Mouse (Mus musculus): Measurements from ENCODE around the gene Ntf5. TPM values are rescaled to one million over a fixed set of nuclear protein-coding genes. Genes with fewer than 3 reads are reported as not detected.
A peak's percentile ranks its signal among the peaks of the same experiment; 100 is the strongest.
"Not testable (repeated sequence)": the region's sequence is repeated elsewhere in the genome, so short reads cannot be mapped to it uniquely, and the experiment has no call there.

Ntf5 gene
- polyA plus RNA-seq, 1 experiment from 2014 or later: 3.2 TPM

GRCm38 (mm10) chr7:45461326-45461725 is 47.8 kb downstream of the Ntf5 start:
- Histone ChIP-seq H3K9me3 (replicated peaks; ENCODE audit: control insufficient read depth, low read length) (no peaks in the 10 kb centered on the region), H3K4me2 (peak overlapping the region; percentile 71), H3K27ac (ENCODE audit: low read depth, low read length) (peak overlapping the region; percentile 93), H3K9ac (ENCODE audit: low read depth, low read length) (peak overlapping the region; percentile 70; the same call in 1 of the 2 replicates), H3K4me1 (ENCODE audit: control insufficient read depth, insufficient read depth, low read length) (peaks cover 36% of the 10 kb centered on the region), H3K36me3 (ENCODE audit: control insufficient read depth, insufficient read depth, low read length) (peaks cover 26% of the 10 kb centered on the region), H3K4me3 (ENCODE audit: low read depth, low read length) (no peak overlapping the region), H3K27me3 (ENCODE audit: control insufficient read depth, insufficient read depth, low read length) (no peaks in the 10 kb centered on the region)
- WGBS (ENCODE audit: insufficient replicate concordance): 62% methylated on average over 4 of the region's 5 CpGs
- no peak for ATAC-seq (replicated peaks; ENCODE audit: insufficient number of reproducible peaks, low FRiP score, low TSS enrichment)

DNA sequence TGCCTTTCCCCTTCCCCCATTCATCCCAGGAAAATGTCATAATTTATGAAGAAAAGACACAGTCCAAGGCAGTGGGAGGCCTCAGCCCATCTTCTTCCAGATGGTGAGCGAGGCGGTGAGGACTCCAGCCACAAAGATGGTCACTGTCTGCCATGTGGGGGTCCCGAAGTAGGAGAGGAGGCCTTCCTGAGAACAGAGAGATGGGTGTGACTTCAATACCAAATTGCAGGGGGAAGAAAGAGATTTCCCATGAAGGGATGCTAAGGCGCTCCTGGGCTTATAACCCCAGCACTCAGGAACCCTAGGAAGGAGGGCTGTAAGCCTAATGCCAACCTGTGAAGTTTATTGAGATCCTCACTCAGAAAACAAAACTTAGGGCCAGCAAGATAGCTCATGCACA is 48.3 kb downstream of the Ntf5 start:
- 0 out of 2 replicates have a peak overlapping the region, but pooled peaks have one; percentile 0 for H3K27ac ChIP-seq (ENCODE audit: low read depth, low read length)
- H3K9me3 ChIP-seq (replicated peaks; ENCODE audit: control insufficient read depth, low read length): no peaks in the 10 kb centered on the region
- H3K4me2 ChIP-seq: peak overlapping the region; percentile 20
- peaks cover 26% of the 10 kb centered on the region for H3K36me3 ChIP-seq (ENCODE audit: control insufficient read depth, insufficient read depth, low read length)
- no peak overlapping the region for H3K4me3 ChIP-seq (ENCODE audit: low read depth, low read length)
- H3K4me1 ChIP-seq (ENCODE audit: control insufficient read depth, insufficient read depth, low read length): peaks cover 34% of the 10 kb centered on the region
- 0 out of 2 replicates have a peak overlapping the region, but pooled peaks have one; percentile 12 for H3K9ac ChIP-seq (ENCODE audit: low read depth, low read length)
- no peak for ATAC-seq (replicated peaks; ENCODE audit: insufficient number of reproducible peaks, low FRiP score, low TSS enrichment)
- no peaks in the 10 kb centered on the region for H3K27me3 ChIP-seq (ENCODE audit: control insufficient read depth, insufficient read depth, low read length)
- WGBS (ENCODE audit: insufficient replicate concordance): 90% methylated on average over 4 of the region's 4 CpGs

- Histone ChIP-seq H3K4me2 (no peak overlapping the region), H3K4me3 (ENCODE audit: low read depth, low read length) (no peak overlapping the region), H3K9me3 (replicated peaks; ENCODE audit: control insufficient read depth, low read length) (no peaks in the 10 kb centered on the region), H3K4me1 (ENCODE audit: control insufficient read depth, insufficient read depth, low read length) (peaks cover 28% of the 10 kb centered on the region), H3K27me3 (ENCODE audit: control insufficient read depth, insufficient read depth, low read length) (no peaks in the 10 kb centered on the region), H3K9ac (ENCODE audit: low read depth, low read length) (no peak overlapping the region), H3K27ac (ENCODE audit: low read depth, low read length) (no peak overlapping the region), H3K36me3 (ENCODE audit: control insufficient read depth, insufficient read depth, low read length) (peaks cover 21% of the 10 kb centered on the region)
- 82% methylated on average over 4 of the region's 4 CpGs for WGBS (ENCODE audit: insufficient replicate concordance)
- no peak for ATAC-seq (replicated peaks; ENCODE audit: insufficient number of reproducible peaks, low FRiP score, low TSS enrichment)
Observed at GRCm38 (mm10) chr7:45462325-45462724, 48.8 kb downstream of the Ntf5 start.

DNA sequence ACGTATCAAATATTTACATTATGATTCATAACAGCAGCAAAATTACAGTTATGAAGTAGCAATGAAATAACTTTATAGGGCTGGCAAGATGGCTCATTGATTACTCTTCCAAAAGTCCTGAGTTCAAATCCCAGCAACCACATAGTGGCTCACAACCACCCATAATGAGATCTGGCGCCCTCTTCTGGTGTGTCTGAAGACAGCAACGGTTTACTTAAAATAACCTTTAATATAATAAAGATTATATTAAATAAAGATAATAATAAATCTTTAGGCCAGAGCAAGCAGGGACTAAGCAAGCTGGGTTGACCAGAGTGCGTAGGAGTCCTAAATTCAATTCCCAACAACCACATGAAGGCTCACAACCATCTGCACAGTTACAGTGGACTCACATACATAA is 49.4 kb downstream of the Ntf5 start:
- not testable (repeated sequence) for H3K4me3 ChIP-seq (ENCODE audit: low read depth, low read length); H3K4me2 ChIP-seq; H3K27ac ChIP-seq (ENCODE audit: low read depth, low read length); ATAC-seq (replicated peaks; ENCODE audit: insufficient number of reproducible peaks, low FRiP score, low TSS enrichment); H3K9ac ChIP-seq (ENCODE audit: low read depth, low read length); H3K27me3 ChIP-seq (ENCODE audit: control insufficient read depth, insufficient read depth, low read length); H3K9me3 ChIP-seq (replicated peaks; ENCODE audit: control insufficient read depth, low read length)
- WGBS (ENCODE audit: insufficient replicate concordance): 84% methylated on average over 4 of the region's 4 CpGs
- Histone ChIP-seq H3K4me1 (ENCODE audit: control insufficient read depth, insufficient read depth, low read length) (peaks cover 23% of the 10 kb centered on the region), H3K36me3 (ENCODE audit: control insufficient read depth, insufficient read depth, low read length) (peaks cover 16% of the 10 kb centered on the region)

GRCm38 (mm10) chr7:45463987-45464778 is 50.7 kb downstream of the Ntf5 start:
- WGBS (ENCODE audit: insufficient replicate concordance): 95% methylated on average over 7 of the region's 7 CpGs

GRCm38 (mm10) chr7:45465112-45465511 is 51.6 kb downstream of the Ntf5 start:
- H3K27me3 ChIP-seq (ENCODE audit: control insufficient read depth, insufficient read depth, low read length): no peaks in the 10 kb centered on the region
- H3K9me3 ChIP-seq (replicated peaks; ENCODE audit: control insufficient read depth, low read length): no peaks in the 10 kb centered on the region
- WGBS (ENCODE audit: insufficient replicate concordance): 91% methylated on average over 12 of the region's 12 CpGs
- 0 out of 2 replicates have a peak overlapping the region, but pooled peaks have one; percentile 69 for H3K4me3 ChIP-seq (ENCODE audit: low read depth, low read length)
- no peak for ATAC-seq (replicated peaks; ENCODE audit: insufficient number of reproducible peaks, low FRiP score, low TSS enrichment)
- H3K36me3 ChIP-seq (ENCODE audit: control insufficient read depth, insufficient read depth, low read length): peaks cover 13% of the 10 kb centered on the region; the same call in 1 of the 2 replicates
- no peak overlapping the region for H3K27ac ChIP-seq (ENCODE audit: low read depth, low read length)
- H3K4me1 ChIP-seq (ENCODE audit: control insufficient read depth, insufficient read depth, low read length): peaks cover 19% of the 10 kb centered on the region
- no peak overlapping the region for H3K9ac ChIP-seq (ENCODE audit: low read depth, low read length)
- H3K4me2 ChIP-seq: no peak overlapping the region

More at GRCm38 (mm10) chr7:45463987-45464778, 50.7 kb downstream of the Ntf5 start:
- no peak for ATAC-seq (replicated peaks; ENCODE audit: insufficient number of reproducible peaks, low FRiP score, low TSS enrichment)
- Histone ChIP-seq H3K27me3 (ENCODE audit: control insufficient read depth, insufficient read depth, low read length) (no peaks in the 10 kb centered on the region), H3K4me3 (ENCODE audit: low read depth, low read length) (no peak overlapping the region), H3K36me3 (ENCODE audit: control insufficient read depth, insufficient read depth, low read length) (peaks cover 13% of the 10 kb centered on the region; the same call in 1 of the 2 replicates), H3K4me1 (ENCODE audit: control insufficient read depth, insufficient read depth, low read length) (peaks cover 20% of the 10 kb centered on the region), H3K27ac (ENCODE audit: low read depth, low read length) (no peak overlapping the region), H3K9me3 (replicated peaks; ENCODE audit: control insufficient read depth, low read length) (no peaks in the 10 kb centered on the region), H3K9ac (ENCODE audit: low read depth, low read length) (no peak overlapping the region), H3K4me2 (no peak overlapping the region)

GRCm38 (mm10) chr7:45465549-45465948 is 52.1 kb downstream of the Ntf5 start:
- Histone ChIP-seq H3K27ac (ENCODE audit: low read depth, low read length) (no peak overlapping the region), H3K36me3 (ENCODE audit: control insufficient read depth, insufficient read depth, low read length) (peaks cover 13% of the 10 kb centered on the region; the same call in 1 of the 2 replicates)

DNA sequence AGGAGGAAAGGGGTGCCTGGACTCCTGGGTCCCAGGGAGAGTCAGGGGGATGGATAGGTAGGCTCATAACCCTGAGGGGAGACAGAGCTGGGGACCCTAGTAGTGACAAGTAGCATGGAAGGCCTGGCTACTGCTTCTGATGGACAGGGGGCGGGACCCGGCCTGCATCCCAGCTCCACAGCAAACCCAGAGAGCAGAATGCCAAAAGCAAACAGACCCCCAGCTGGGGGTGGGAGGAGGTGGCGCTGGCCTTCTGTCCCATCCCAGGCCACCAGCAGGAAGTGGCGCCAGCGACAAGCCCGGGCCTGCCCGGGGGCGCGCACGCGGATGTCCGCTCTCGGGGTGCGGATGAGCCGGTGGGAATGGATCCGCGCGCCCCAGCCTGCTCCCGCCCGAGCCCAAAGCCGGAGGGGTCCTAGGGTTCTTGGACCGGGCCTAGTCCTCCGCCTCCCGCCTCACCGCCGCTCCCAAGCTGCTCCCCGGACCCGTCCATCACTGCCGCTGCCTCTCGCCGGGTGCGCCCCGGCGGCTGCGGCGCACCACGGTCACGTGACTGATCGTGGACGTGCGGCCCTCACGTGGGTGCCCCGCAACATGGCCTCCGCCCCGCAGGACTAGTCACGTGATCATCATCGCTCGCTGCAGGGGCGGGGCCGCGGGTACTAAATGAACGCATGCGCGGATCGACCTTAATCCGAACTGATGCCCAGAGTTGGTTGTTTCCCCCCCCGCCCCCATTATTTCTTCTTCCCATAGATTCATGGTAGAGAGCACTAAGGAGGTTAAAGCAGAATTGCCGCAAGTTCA is 53.0 kb downstream of the Ntf5 start, which contains the start of gene Bax:
Bax (minus strand) TSS at position 616 of the 807 bp plus-strand sequence.
- peak within 1 kb of the TSS; percentile 37 for H3K27ac ChIP-seq (ENCODE audit: low read depth, low read length)
- peak within 1 kb of the TSS; percentile 83 for H3K4me2 ChIP-seq
- peak within 1 kb of the TSS; percentile 69 for H3K4me3 ChIP-seq (ENCODE audit: low read depth, low read length)
- under 1% methylated on average over 58 of the region's 58 CpGs for WGBS (ENCODE audit: insufficient replicate concordance)
- peaks cover 13% of the 10 kb centered on the region; the same call in 1 of the 2 replicates for H3K36me3 ChIP-seq (ENCODE audit: control insufficient read depth, insufficient read depth, low read length)
- H3K9me3 ChIP-seq (replicated peaks; ENCODE audit: control insufficient read depth, low read length): no peaks in the 10 kb centered on the region
- H3K27me3 ChIP-seq (ENCODE audit: control insufficient read depth, insufficient read depth, low read length): no peaks in the 10 kb centered on the region
- peak within 1 kb of the TSS; percentile 81 for H3K9ac ChIP-seq (ENCODE audit: low read depth, low read length)
- ATAC-seq (replicated peaks; ENCODE audit: insufficient number of reproducible peaks, low FRiP score, low TSS enrichment): peak; percentile 80
- peaks cover 9% of the 10 kb centered on the region for H3K4me1 ChIP-seq (ENCODE audit: control insufficient read depth, insufficient read depth, low read length)

More at GRCm38 (mm10) chr7:45465549-45465948, 52.1 kb downstream of the Ntf5 start:
- ATAC-seq (replicated peaks; ENCODE audit: insufficient number of reproducible peaks, low FRiP score, low TSS enrichment): no peak
- Histone ChIP-seq H3K9me3 (replicated peaks; ENCODE audit: control insufficient read depth, low read length) (no peaks in the 10 kb centered on the region), H3K4me1 (ENCODE audit: control insufficient read depth, insufficient read depth, low read length) (peaks cover 15% of the 10 kb centered on the region), H3K4me3 (ENCODE audit: low read depth, low read length) (peak overlapping the region; percentile 69), H3K27me3 (ENCODE audit: control insufficient read depth, insufficient read depth, low read length) (no peaks in the 10 kb centered on the region), H3K4me2 (peak overlapping the region; percentile 83), H3K9ac (ENCODE audit: low read depth, low read length) (no peak overlapping the region; the same call in 1 of the 2 replicates)
- 74% methylated on average over 9 of the region's 9 CpGs for WGBS (ENCODE audit: insufficient replicate concordance)

Data from heart, embryonic 11.5 days (tissue).